Mouse (Mus musculus) embryonic facial prominence, embryonic 10.5 days (tissue): ENCODE measurements around the gene Acsl5. TPM values are rescaled to one million over a fixed set of nuclear protein-coding genes. Genes with fewer than 3 reads are reported as not detected.

Source experiments
- polyA plus RNA-seq: library from polyadenylated mRNA; unstranded; fragments of >200 nt; fragmentation: Nextera tagmentation; extraction: Ambion mirVana; gene quantifications from 2 replicates; pipeline ENCODE4 v1.2.1, GENCODE M21; 2016

Acsl5 gene
- polyA plus RNA-seq, 1 experiment from 2014 or later: 27.4 TPM

Other genes starting within 250 kb of the Acsl5 start
- gene Gpam, start 124.7 kb upstream of the Acsl5 start, polyA plus RNA-seq: 18.1 and 20.4 TPM in 2 replicates
- not detected in 2 replicates for gene Tectb, start 71.2 kb upstream of the Acsl5 start, polyA plus RNA-seq
- gene Gucy2g, start 10.7 kb upstream of the Acsl5 start, polyA plus RNA-seq: not detected in 2 replicates
- gene Zdhhc6, start 64.1 kb downstream of the Acsl5 start, polyA plus RNA-seq: 112 and 115 TPM in 2 replicates
- gene Vti1a, start 64.4 kb downstream of the Acsl5 start, polyA plus RNA-seq: 30.6 and 31.2 TPM in 2 replicates